ENCODE assay signal across 8 mouse cellular contexts in genomic region chr11:69070590-69071222, GRCm38 (mm10). TPM values are rescaled to one million over a fixed set of nuclear protein-coding genes. Genes with fewer than 3 reads are reported as not detected.
DNase-seq lines count a peak whose midpoint lies in the region; ATAC-seq and TF ChIP-seq lines count a peak whose summit lies in the region.

Tmem107 (plus strand) TSS chr11:69070806.

- peak within 1 kb of the TSS; percentile 94 for H3K27ac ChIP-seq in forebrain, embryonic 13.5 days
- peak within 1 kb of the TSS; percentile 87 for H3K27ac ChIP-seq in neural tube, embryonic 15.5 days (replicated peaks)

- DNase-seq in c-Kit-positive CD71-positive TER-119-positive erythroid progenitor cells, embryonic 14.5 days (ENCODE audit: low spot score), result peak; percentile 93
- peak; percentile 95 to 96 for DNase-seq in heart, postnatal 10 days
- DNase-seq in layer of hippocampus, adult 11-12 months (ENCODE audit: low spot score), result peak; percentile 95
- peak; percentile 95 to 96 for DNase-seq in lung, adult 18-20 months
- peak; percentile 95 for DNase-seq in testis, postnatal 14 days (ENCODE audit: low spot score)

- H3K36me3 ChIP-seq in E14TG2a.4 (ENCODE audit: insufficient read depth, low read length), result no peaks in the 10 kb centered on the region
- no peaks in the 10 kb centered on the region for H3K36me3 ChIP-seq in forebrain, embryonic 13.5 days (ENCODE audit: poor library complexity, severe bottlenecking)
- H3K36me3 ChIP-seq in neural tube, embryonic 15.5 days, result no peaks in the 10 kb centered on the region

- H3K4me3 ChIP-seq in E14TG2a.4 (replicated peaks; ENCODE audit: low read length), result peak within 1 kb of the TSS; percentile 92
- H3K4me3 ChIP-seq in forebrain, embryonic 13.5 days, result peak within 1 kb of the TSS; percentile 63
- peak within 1 kb of the TSS; percentile 70 for H3K4me3 ChIP-seq in neural tube, embryonic 15.5 days (replicated peaks)

- H3K4me1 ChIP-seq in E14TG2a.4 (replicated peaks; ENCODE audit: low read depth, low read length), result peaks cover 65% of the 10 kb centered on the region
- H3K4me1 ChIP-seq in forebrain, embryonic 13.5 days, result peaks cover 47% of the 10 kb centered on the region
- peaks cover 59% of the 10 kb centered on the region for H3K4me1 ChIP-seq in neural tube, embryonic 15.5 days

- H3K4me2 ChIP-seq in forebrain, embryonic 13.5 days, result peak within 1 kb of the TSS; percentile 74
- peak within 1 kb of the TSS; percentile 78 for H3K4me2 ChIP-seq in neural tube, embryonic 15.5 days

- no peak for TF ChIP-seq CTCF in E14TG2a.4 (conservative IDR thresholded peaks at IDR 0.05; ENCODE audit: low read length)

- peak within 1 kb of the TSS; percentile 91 for H3K9ac ChIP-seq in forebrain, embryonic 13.5 days
- peak within 1 kb of the TSS; percentile 79 for H3K9ac ChIP-seq in neural tube, embryonic 15.5 days (replicated peaks)

- peak; percentile 89 for ATAC-seq in forebrain, embryonic 13.5 days
- ATAC-seq in neural tube, embryonic 15.5 days (ENCODE audit: low FRiP score), result peak; percentile 88

- intact Hi-C loops in heart, postnatal 10 days (cut with DNase I), result loop anchor here (5.0 kb wide), 1 partner anchor 177 kb away; no protein-coding TSS in a partner anchor

- no peaks in the 10 kb centered on the region for H3K27me3 ChIP-seq in E14TG2a.4 (ENCODE audit: insufficient read depth, low read length)
- H3K27me3 ChIP-seq in forebrain, embryonic 13.5 days, result no peaks in the 10 kb centered on the region
- H3K27me3 ChIP-seq in neural tube, embryonic 15.5 days (replicated peaks), result no peaks in the 10 kb centered on the region

- no peaks in the 10 kb centered on the region for H3K9me3 ChIP-seq in E14TG2a.4 (ENCODE audit: low read length)
- H3K9me3 ChIP-seq in forebrain, embryonic 13.5 days (replicated peaks), result no peaks in the 10 kb centered on the region
- no peaks in the 10 kb centered on the region for H3K9me3 ChIP-seq in neural tube, embryonic 15.5 days (replicated peaks)

- WGBS in forebrain, embryonic 13.5 days, result under 1% methylated on average over 47 of the region's 47 CpGs
- WGBS in neural tube, embryonic 15.5 days, result under 1% methylated on average over 47 of the region's 47 CpGs

RNA-seq across cellular contexts. Expression of gene Tmem107, which starts in this region (rescaled TPM):
- 55.1 and 57.2 TPM in 2 replicates for polyA plus RNA-seq in forebrain, embryonic 13.5 days (2015; fragmentation: Nextera tagmentation; extraction: Ambion mirVana)
- 1 to 10 TPM; 5.8 to 7.8 TPM for total RNA-seq in heart, postnatal 10 days (2021)
- 33.3 and 39.2 TPM in 2 replicates for polyA plus RNA-seq in neural tube, embryonic 15.5 days (2015; fragmentation: Nextera tagmentation; extraction: Ambion mirVana)

Comparison
In these comparisons a context has a peak if more than half of its experiments do, and no peak if none do; other contexts are left out.
1. Peak in every context shown above with its lines: DNase-seq, ATAC-seq, H3K4me3 ChIP-seq and H3K27ac ChIP-seq.